11 mouse cellular contexts compared by ENCODE assay signal in genomic region chr4:106093252-106093651, GRCm38 (mm10).
DNase-seq lines count a peak whose midpoint lies in the region; ATAC-seq and TF ChIP-seq lines count a peak whose summit lies in the region.
"Had no signal": no experiment of that assay in that cellular context is flagged by ENCODE, and none has a peak within 500 bp of the region (broad histone marks: within the 10 kb centered on the region; RNA-seq: fewer than 3 reads in every experiment).

No protein-coding gene starts in this region.

- no peaks in the 10 kb centered on the region for H3K27me3 ChIP-seq in heart, postnatal 0 days (ENCODE audit: control insufficient read depth, insufficient read depth, low read length)
- no peaks in the 10 kb centered on the region for H3K27me3 ChIP-seq in midbrain, embryonic 14.5 days (ENCODE audit: control insufficient read depth, insufficient read depth, low read length)
- no peaks in the 10 kb centered on the region for H3K27me3 ChIP-seq in midbrain, embryonic 15.5 days (replicated peaks)
- H3K27me3 ChIP-seq: forebrain, embryonic 12.5 days had no signal

- TF ChIP-seq EP300 in heart, postnatal 0 days (IDR thresholded peaks at IDR 0.05; ENCODE audit: low read depth) = no peak

- H3K4me1 ChIP-seq in heart, postnatal 0 days (ENCODE audit: control insufficient read depth, insufficient read depth) = no peaks in the 10 kb centered on the region
- no peaks in the 10 kb centered on the region for H3K4me1 ChIP-seq in midbrain, embryonic 14.5 days (ENCODE audit: control insufficient read depth, insufficient read depth, low read length)
- H3K4me1 ChIP-seq in midbrain, embryonic 15.5 days = no peaks in the 10 kb centered on the region

- no peak overlapping the region for H3K27ac ChIP-seq in heart, postnatal 0 days (ENCODE audit: low read depth)
- H3K27ac ChIP-seq in midbrain, embryonic 14.5 days (replicated peaks; ENCODE audit: low read depth, low read length) = no peak overlapping the region
- no peak overlapping the region for H3K27ac ChIP-seq in midbrain, embryonic 15.5 days
- H3K27ac ChIP-seq: forebrain, embryonic 12.5 days had no signal

- H3K36me3 ChIP-seq in heart, postnatal 0 days (replicated peaks; ENCODE audit: control insufficient read depth, insufficient read depth, low read length) = no peaks in the 10 kb centered on the region
- no peaks in the 10 kb centered on the region for H3K36me3 ChIP-seq in midbrain, embryonic 14.5 days (ENCODE audit: control insufficient read depth, insufficient read depth, low read length)
- no peaks in the 10 kb centered on the region for H3K36me3 ChIP-seq in midbrain, embryonic 15.5 days (replicated peaks)
- H3K36me3 ChIP-seq: forebrain, embryonic 12.5 days had no signal

- ATAC-seq in heart, postnatal 0 days (ENCODE audit: insufficient read depth, low read depth) = no peak
- no peak for ATAC-seq in midbrain, embryonic 14.5 days (ENCODE audit: low FRiP score, low TSS enrichment)
- ATAC-seq in midbrain, embryonic 15.5 days (replicated peaks) = no peak

- no peaks in the 10 kb centered on the region for H3K9me3 ChIP-seq in heart, postnatal 0 days (replicated peaks; ENCODE audit: control insufficient read depth, low read length)
- no peaks in the 10 kb centered on the region for H3K9me3 ChIP-seq in midbrain, embryonic 14.5 days (ENCODE audit: control insufficient read depth, low read length)
- no peaks in the 10 kb centered on the region for H3K9me3 ChIP-seq in midbrain, embryonic 15.5 days
- H3K9me3 ChIP-seq: forebrain, embryonic 12.5 days had no signal

- WGBS in heart, postnatal 0 days = 87% methylated on average over 2 of the region's 2 CpGs
- WGBS in midbrain, embryonic 14.5 days = 84% methylated on average over 2 of the region's 2 CpGs
- WGBS in midbrain, embryonic 15.5 days = 88% methylated on average over 2 of the region's 2 CpGs

- H3K9ac ChIP-seq in heart, postnatal 0 days (replicated peaks; ENCODE audit: low read depth, low read length) = no peak overlapping the region
- no peak overlapping the region for H3K9ac ChIP-seq in midbrain, embryonic 14.5 days (replicated peaks; ENCODE audit: low read length)
- no peak overlapping the region for H3K9ac ChIP-seq in midbrain, embryonic 15.5 days
- H3K9ac ChIP-seq: forebrain, embryonic 12.5 days had no signal

- DNase-seq in heart, postnatal 0 days (ENCODE audit: low spot score) = no peak
- DNase-seq in heart, adult 9 months (ENCODE audit: low spot score in 2 of 2) = no peak
- DNase-seq in midbrain, embryonic 14.5 days = peak; percentile 31
- DNase-seq in embryo, embryonic 11 days = peak; percentile 44
- no peak for DNase-seq in yolk sac, embryonic 10.5 days (ENCODE audit: low spot score)
- DNase-seq in right cerebral cortex, postnatal 14 days = no peak
- no peak for DNase-seq in left cerebral cortex, adult 18-20 months (ENCODE audit: low spot score in 2 of 2)
- DNase-seq: cerebellum, adult 11-12 months; heart, postnatal 10 days had no signal

- H3K4me2 ChIP-seq in heart, postnatal 0 days (ENCODE audit: low read depth, low read length) = no peak overlapping the region
- no peak overlapping the region for H3K4me2 ChIP-seq in midbrain, embryonic 14.5 days (ENCODE audit: low read length)
- H3K4me2 ChIP-seq in midbrain, embryonic 15.5 days = no peak overlapping the region
- H3K4me2 ChIP-seq: forebrain, embryonic 12.5 days had no signal

- H3K4me3 ChIP-seq in heart, postnatal 0 days (ENCODE audit: low read depth, low read length) = no peak overlapping the region
- H3K4me3 ChIP-seq in midbrain, embryonic 14.5 days (replicated peaks; ENCODE audit: low read depth, low read length) = no peak overlapping the region
- H3K4me3 ChIP-seq in midbrain, embryonic 15.5 days = no peak overlapping the region
- H3K4me3 ChIP-seq: forebrain, embryonic 12.5 days had no signal

- TF ChIP-seq CTCF in heart, postnatal 0 days (IDR thresholded peaks at IDR 0.05; ENCODE audit: low read depth) = peak; percentile 36

Comparison
In these comparisons a context has a peak if more than half of its experiments do, and no peak if none do; other contexts are left out.
1. DNase-seq: peak in midbrain, embryonic 14.5 days (single experiment) and embryo, embryonic 11 days (single experiment); none in heart, postnatal 0 days (single experiment), heart, adult 9 months (0 of 2), yolk sac, embryonic 10.5 days (single experiment), right cerebral cortex, postnatal 14 days (single experiment) and left cerebral cortex, adult 18-20 months (0 of 2).